Mouse (Mus musculus): ENCODE data around the gene Ube2o.
"Not testable (repeated sequence)": the region's sequence is repeated elsewhere in the genome, so short reads cannot be mapped to it uniquely, and the experiment has no call there.

Gene Ube2o

DNA sequence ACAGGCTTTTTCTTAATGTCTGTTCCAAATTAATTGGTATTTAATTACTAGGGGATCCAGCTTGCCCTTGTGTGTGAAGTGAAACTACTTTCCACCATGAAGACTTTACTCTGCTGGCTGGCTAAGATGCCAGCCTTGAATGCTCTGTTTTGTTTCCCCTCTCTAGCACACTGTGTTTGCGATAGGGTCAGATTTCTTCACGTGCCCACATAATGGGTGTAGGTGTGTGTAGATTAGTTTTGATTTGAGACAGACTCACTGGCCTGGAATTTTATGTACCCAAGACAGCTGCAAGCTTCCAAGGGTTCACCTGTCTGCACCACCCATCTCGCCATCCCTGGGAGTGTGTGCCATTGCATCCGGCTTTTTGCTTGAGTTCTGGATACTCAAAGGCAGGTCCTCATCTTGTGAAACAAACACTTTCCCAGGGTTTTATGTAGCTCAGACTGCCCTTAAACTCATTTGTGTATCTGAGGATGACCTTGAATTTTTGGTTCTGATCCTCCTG lies 67.7 kb downstream of the Ube2o start:
- no peak for DNase-seq (ENCODE audit: low read depth)

DNA sequence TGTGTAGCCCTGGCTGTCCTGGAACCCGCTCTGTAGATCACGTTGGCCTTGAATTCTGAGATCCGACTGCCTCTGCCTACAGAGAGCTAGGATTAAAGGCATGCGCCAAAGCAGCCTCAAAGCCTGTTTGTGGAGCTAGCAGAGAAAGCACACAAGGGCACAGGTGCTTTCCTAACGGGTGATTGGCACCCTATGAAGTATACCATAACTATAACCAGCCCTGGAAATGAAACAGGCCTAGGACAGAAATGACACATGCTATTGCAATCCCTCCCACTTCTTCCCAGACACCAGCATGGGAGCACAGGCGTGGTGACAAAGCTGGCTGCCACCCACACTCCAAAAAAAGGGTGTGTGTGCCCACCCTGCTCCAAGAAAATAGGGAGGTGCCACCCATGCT lies 68.3 kb downstream of the Ube2o start:
- DNase-seq (ENCODE audit: low read depth), result no peak

DNA sequence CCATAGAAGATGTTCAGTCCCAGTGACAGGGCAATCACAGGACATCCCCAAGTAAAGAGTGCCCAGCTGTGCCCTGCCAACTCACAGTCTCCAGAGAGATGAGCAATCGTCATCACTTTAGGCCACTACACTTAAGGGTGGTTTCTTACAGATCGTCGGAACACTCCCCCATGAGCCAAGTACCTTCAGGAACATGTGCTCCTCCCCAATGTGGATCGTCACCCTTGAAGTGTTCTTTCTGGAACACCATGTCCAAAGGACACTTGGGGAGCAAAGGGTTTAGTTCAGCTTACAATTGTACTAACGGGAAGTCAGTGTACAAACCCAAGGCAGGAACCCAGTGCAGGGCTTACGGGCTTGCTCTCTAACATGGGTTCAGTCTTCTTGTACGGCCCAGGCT lies 69.1 kb downstream of the Ube2o start:
- DNase-seq (ENCODE audit: low read depth), result no peak

DNA sequence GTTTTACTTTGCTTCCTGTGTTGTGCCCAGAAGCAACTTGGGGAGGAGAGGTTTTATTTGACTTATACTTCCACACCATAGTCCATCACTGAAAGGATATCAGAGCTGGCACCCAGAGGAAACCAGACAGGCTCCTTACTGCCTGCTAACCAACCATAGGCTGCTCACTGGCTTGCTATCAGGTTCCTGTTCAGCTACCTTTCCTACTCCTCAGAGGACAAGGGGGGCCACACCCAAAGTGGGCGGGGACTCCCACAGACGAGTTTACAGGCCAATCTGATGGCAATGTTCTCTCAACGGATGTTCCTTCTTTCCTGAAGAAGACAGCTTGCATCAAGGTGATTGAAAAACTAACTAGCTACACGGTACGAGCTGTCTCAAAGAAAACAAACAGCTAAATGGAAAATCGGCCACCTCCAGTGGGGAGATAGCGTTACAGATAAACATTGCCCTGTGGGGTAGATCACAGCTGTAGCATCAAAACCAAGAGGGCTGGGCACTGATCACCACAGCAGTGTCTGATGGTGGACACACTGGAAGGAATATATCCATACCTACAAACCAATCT lies 69.9 kb downstream of the Ube2o start:
- DNase-seq (ENCODE audit: low read depth), result no peak

DNA sequence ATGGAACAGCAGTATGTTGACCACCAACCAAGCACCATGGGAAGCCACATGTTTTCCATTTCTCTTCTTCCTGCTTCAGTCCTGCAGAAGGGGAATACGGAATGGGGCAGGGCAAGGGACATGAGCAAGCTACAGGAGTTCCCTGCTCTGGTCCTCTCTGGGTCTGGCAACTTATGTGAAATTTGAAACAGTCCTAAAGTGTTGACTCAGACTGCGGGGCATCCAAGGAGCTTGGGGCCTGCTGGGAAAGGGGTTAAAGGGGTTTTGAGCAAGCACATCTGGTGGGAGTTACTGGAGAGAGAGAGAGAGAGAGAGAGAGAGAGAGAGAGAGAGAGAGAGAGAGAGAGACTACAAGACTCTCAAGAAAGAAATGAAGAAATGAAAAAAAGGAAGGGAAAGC lies 72.6 kb downstream of the Ube2o start:
- peak; percentile 92 for DNase-seq (ENCODE audit: low read depth)

GRCm38 (mm10) chr11:116506151-116506875 lies 74.9 kb downstream of the Ube2o start:
- no peak for DNase-seq (ENCODE audit: low read depth)

- DNase-seq (ENCODE audit: low read depth), result no peak
Observed at GRCm38 (mm10) chr11:116505573-116505972, 75.7 kb downstream of the Ube2o start.

GRCm38 (mm10) chr11:116504516-116504915 lies 76.7 kb downstream of the Ube2o start:
- DNase-seq (ENCODE audit: low read depth), result no peak

DNA sequence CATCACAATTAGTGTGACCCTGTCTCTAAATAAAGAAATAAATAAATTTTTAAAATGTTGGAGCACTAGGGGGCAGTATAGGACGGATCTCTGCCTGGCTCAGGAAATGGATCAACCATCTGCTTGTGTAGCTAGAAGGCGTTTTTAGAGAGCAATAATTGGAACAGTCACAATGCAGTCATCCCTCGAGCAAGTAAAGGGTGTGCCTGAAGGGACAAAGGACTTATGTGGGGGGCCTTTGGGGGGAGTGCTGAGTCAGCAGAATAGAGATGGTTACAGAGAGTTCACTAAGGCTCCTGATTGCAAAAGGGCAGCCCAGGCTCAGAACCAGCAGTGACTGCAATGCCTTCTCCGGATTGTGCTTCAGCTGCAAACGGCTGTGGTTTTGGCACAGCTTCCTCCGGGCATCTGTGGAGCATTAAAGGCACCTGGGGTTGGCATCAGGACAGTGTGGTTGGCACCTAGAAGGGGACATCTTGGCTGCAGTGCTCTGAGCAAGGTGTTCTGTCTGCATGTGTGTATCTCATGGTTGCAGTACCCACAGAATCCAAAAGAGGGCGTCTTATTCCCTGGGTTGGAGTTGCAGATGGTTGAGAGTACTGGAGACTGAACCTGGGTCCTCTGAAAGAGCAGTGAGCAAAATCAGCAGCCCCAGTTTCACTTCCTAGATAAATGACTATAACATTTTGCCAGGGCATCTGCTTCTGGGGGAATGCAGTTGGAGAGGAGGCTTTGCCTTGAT lies 80.1 kb downstream of the Ube2o start:
- peak; percentile 85 for DNase-seq (ENCODE audit: low read depth)

- no peak for DNase-seq (ENCODE audit: low read depth)
Observed at GRCm38 (mm10) chr11:116499018-116499417, 82.2 kb downstream of the Ube2o start.

DNA sequence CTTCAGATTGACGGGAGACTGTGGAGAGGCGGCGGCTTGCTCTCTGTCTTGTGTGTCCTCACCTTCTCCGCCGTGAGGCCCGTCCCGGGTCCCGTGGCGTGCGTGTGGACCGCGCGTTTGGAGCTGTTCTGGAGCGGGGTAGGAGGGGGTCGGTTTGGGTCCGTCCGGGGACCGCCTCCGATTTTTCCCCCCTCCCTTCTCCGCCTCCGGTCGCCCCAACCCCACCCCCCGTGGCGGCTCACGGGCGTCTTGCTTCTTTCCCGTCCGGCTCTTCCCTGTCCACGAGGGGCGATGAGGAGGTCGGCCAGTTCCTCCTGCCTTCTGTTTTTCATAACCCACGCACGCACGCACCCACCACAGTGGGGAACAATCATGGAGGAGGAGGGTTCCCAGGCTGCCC lies 82.7 kb downstream of the Ube2o start:
- DNase-seq (ENCODE audit: low read depth), result no peak

DNA sequence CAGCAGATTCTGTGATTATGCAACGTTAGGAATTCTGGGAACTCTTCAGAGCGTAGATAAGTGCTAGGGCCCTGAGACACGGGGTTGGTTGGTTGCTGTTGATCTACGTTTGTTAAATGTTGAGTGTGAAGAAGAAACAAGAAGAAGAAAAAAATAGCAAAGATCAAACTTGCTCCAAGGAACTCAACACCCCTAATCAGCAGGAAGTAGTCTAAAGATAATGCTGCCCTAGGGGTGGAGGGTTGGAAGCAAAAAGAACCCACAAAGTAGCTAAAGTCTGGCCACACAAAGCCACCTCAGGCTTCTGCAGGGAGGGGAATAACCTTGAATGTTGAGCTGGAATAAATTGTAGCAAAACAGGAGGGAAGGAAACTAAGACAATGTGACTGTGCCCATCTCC lies 83.9 kb downstream of the Ube2o start:
- DNase-seq (ENCODE audit: low read depth), result no peak

GRCm38 (mm10) chr11:116494474-116495174 lies 86.6 kb downstream of the Ube2o start:
- peak; percentile 35 for DNase-seq (ENCODE audit: low read depth)

DNA sequence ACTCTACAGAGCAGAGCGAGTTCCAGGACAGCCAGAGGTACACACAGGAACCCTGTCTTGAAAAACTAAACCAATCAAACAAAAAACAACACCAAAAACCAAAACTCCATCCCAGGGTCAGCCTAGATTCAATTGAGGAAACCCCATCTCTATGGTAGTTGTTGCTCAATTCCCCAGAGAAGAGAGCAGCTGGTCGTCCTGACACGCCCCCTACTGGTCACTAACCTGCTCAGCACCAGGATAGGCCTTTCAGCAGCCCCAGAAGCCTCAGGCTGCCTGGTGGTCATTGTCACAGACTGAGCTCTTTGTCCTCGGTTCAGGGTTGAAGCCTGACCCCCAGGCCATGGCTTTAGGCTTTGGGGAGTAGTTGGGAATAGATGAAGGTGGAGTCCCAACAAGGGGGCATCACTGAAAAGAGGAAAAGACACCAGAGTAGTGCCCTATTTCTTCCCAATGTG lies 87.4 kb downstream of the Ube2o start, which contains the start of gene Prpsap1:
Prpsap1 (minus strand) TSS at position 408 of the 458 bp plus-strand sequence.
- peak; percentile 83 for DNase-seq (ENCODE audit: low read depth)

DNA sequence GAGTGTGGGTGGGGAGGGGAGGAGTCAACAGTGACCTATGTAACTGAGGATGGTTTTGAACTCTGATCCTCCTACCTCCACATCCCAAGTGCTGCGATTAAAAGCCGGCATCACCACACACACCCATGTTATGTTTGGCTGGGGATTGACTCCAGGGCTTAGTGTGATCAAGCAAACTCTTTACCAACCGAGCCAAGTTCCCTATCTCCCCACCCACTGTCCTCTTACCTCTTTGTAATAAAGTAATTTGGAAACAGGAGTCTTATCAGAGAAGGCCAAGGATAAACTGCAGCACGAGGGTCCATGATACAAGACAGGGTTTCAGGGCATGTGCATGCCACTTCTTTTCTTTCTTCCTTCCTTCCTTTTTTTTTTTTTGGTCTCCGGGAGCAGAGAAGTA lies 88.1 kb downstream of the Ube2o start:
- no peak for DNase-seq (ENCODE audit: low read depth)

DNA sequence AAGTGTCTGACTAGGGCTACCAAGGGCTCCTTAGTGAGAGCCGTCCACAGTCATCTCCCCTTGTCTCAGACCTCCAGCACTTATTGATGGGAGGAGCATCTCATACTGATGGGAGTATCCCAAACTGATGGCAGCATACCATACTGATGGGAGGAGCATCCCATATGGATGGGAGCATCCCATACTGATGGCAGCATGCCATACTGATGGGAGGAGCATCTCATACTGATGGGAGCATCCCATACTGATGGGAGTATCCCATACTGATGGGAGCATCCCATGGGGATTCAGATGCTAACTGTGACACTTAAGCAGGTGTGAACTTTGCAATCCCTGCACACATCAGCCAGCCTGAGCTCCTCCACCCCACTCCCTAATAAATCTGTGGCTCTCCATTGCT lies 88.7 kb downstream of the Ube2o start:
- not testable (repeated sequence) for DNase-seq (ENCODE audit: low read depth)

- no peak for DNase-seq (ENCODE audit: low read depth)
Observed at GRCm38 (mm10) chr11:116491338-116491737, 89.9 kb downstream of the Ube2o start.

DNA sequence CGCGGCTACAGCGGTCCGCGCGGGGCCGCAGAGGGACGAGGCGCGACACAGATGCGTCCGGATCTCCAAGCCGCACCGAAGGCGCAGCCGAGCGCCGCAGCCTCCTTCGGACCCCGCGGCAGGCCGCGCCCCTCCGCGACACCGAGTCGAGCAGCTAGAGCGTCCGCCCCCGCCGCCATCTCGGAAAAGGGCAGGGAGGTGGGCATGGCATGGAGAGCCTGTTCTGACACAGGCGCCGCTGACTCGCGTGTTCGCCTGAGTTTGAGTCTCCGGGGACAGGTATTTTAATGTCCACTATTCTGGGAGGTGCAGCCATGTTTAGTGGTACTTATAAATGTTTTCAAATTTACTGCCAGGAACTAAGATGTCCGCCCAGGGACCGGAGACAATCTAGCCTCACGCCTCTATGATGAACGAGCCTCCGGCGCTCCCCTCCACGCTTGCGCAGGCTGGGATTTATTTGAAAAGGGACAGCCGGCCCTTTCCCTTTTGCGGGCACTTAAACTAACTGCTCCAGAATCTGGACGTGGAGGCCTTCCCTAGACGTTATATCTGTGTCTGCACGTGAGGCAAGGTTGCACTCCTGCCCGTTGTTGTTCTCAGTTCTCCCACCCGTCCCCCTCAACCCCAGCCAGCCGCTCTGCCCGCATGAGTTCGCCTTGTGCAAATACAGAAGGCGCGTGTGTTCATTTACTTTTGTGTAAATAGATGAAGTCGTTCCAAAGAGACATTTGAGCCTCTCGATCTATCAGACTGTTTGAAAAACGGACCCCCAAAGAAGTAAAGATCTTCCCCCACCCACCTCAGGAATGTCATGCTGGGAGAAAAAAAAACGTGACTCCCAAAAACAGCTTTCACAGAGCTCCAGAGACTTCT lies 90.8 kb downstream of the Ube2o start:
- peak; percentile 94 for DNase-seq (ENCODE audit: low read depth)

DNA sequence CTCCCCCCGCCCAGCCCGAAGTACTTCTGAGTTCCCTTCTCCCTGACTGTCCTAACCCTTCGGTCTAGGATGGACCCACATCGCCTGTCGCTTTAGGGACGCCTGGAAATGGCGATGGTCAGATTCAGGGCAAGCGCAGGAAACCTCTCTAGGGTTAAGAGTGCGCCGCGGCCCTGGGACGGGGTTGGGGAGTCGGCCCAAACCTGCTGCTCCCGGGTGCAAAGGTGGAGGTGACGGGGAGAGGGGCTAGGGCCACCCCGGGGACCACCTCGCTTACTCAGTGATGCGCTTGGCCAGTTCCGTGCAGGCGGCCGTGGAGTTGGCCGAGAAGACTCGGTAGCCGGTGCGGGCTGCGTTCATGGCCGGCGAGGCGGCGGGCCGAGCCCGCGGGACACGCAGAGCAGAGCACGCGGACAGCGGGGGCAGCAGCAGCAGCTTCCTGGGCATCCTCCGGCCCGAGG lies 91.4 kb downstream of the Ube2o start:
- peak; percentile 33 for DNase-seq (ENCODE audit: low read depth)

GRCm38 (mm10) chr11:116488693-116489375 lies 92.4 kb downstream of the Ube2o start:
- peak; percentile 70 for DNase-seq (ENCODE audit: low read depth)
